Mouse (Mus musculus): ENCODE measurements around the gene Myo16.

Gene Myo16

GRCm38 (mm10) chr8:10413881-10414280 is 260.2 kb downstream of the Myo16 start:
- no peak for DNase-seq (ENCODE audit: low spot score in 2 of 2)

GRCm38 (mm10) chr8:10414684-10415212 is 261.0 kb downstream of the Myo16 start:
- DNase-seq (ENCODE audit: low spot score in 2 of 2), result peak; percentile 81 to 89

GRCm38 (mm10) chr8:10415288-10415687 is 261.6 kb downstream of the Myo16 start:
- no peak for DNase-seq (ENCODE audit: low spot score in 2 of 2)

GRCm38 (mm10) chr8:10415885-10416284 is 262.2 kb downstream of the Myo16 start:
- no peak for DNase-seq (ENCODE audit: low spot score in 2 of 2)

- no peak for DNase-seq (ENCODE audit: low spot score in 2 of 2)
Observed at GRCm38 (mm10) chr8:10416806-10417205, 263.1 kb downstream of the Myo16 start.

- no peak for DNase-seq (ENCODE audit: low spot score in 2 of 2)
Observed at GRCm38 (mm10) chr8:10417281-10417680, 263.6 kb downstream of the Myo16 start.

- DNase-seq (ENCODE audit: low spot score in 2 of 2), result no peak
Observed at GRCm38 (mm10) chr8:10418013-10418412, 264.3 kb downstream of the Myo16 start.

- DNase-seq (ENCODE audit: low spot score in 2 of 2), result no peak
Observed at GRCm38 (mm10) chr8:10418971-10419370, 265.3 kb downstream of the Myo16 start.

- DNase-seq (ENCODE audit: low spot score in 2 of 2), result no peak
Observed at GRCm38 (mm10) chr8:10419726-10420125, 266.0 kb downstream of the Myo16 start.

GRCm38 (mm10) chr8:10420551-10420950 is 266.8 kb downstream of the Myo16 start:
- DNase-seq (ENCODE audit: low spot score in 2 of 2), result no peak

GRCm38 (mm10) chr8:10421516-10422090 is 267.9 kb downstream of the Myo16 start:
- no peak for DNase-seq (ENCODE audit: low spot score in 2 of 2)

GRCm38 (mm10) chr8:10435492-10435891 is 281.8 kb downstream of the Myo16 start:
- no peak for DNase-seq (ENCODE audit: low spot score in 2 of 2)

GRCm38 (mm10) chr8:10438772-10439171 is 285.1 kb downstream of the Myo16 start:
- DNase-seq (ENCODE audit: low spot score in 2 of 2), result peak; percentile 81 to 83

- DNase-seq (ENCODE audit: low spot score in 2 of 2), result no peak
Observed at GRCm38 (mm10) chr8:10439595-10440453, 286.1 kb downstream of the Myo16 start.

- no peak for DNase-seq (ENCODE audit: low spot score in 2 of 2)
Observed at GRCm38 (mm10) chr8:10442562-10442961, 288.9 kb downstream of the Myo16 start.

- no peak for DNase-seq (ENCODE audit: low spot score in 2 of 2)
Observed at GRCm38 (mm10) chr8:10445011-10445410, 291.3 kb downstream of the Myo16 start.

GRCm38 (mm10) chr8:10448545-10448944 is 294.8 kb downstream of the Myo16 start:
- DNase-seq (ENCODE audit: low spot score in 2 of 2), result peak in 1 of 2 experiments; percentile 32

- DNase-seq (ENCODE audit: low spot score in 2 of 2), result no peak
Observed at GRCm38 (mm10) chr8:10453046-10453445, 299.3 kb downstream of the Myo16 start.

GRCm38 (mm10) chr8:10458151-10458649 is 304.5 kb downstream of the Myo16 start:
- DNase-seq (ENCODE audit: low spot score in 2 of 2), result no peak

GRCm38 (mm10) chr8:10462271-10462670 is 308.6 kb downstream of the Myo16 start:
- DNase-seq (ENCODE audit: low spot score in 2 of 2), result no peak

GRCm38 (mm10) chr8:10468490-10468889 is 314.8 kb downstream of the Myo16 start:
- DNase-seq (ENCODE audit: low spot score in 2 of 2), result no peak

GRCm38 (mm10) chr8:10469658-10470057 is 315.9 kb downstream of the Myo16 start:
- DNase-seq (ENCODE audit: low spot score in 2 of 2), result peak; percentile 45 to 67

- no peak for DNase-seq (ENCODE audit: low spot score in 2 of 2)
Observed at GRCm38 (mm10) chr8:10470280-10470679, 316.6 kb downstream of the Myo16 start.

Data from right cerebral cortex, adult 2 months (tissue).